Mouse (Mus musculus): ENCODE data around the gene Uba3.

- TF ChIP-seq CTCF (IDR thresholded peaks at IDR 0.05; ENCODE audit: low read depth, low read length) (no peak), POLR2A (IDR thresholded peaks at IDR 0.05; ENCODE audit: borderline replicate concordance, low read depth, low read length) (no peak)
Observed at GRCm38 (mm10) chr6:97175716-97176115, 29.7 kb downstream of the Uba3 start.
